Mouse (Mus musculus): ENCODE measurements at regions not wholly inside any gene's neighbourhood (a gene's known extent, or its start where the extent isn't known, plus 50 kb on each side); places are given as distances from the start of the nearest gene placed in this dataset.

- DNase-seq: no peak
These were observed 91.2 kb downstream of the Srek1 start for GRCm38 (mm10) chr13:103683169-103683568.

GRCm38 (mm10) chr13:103680740-103681139 lies 93.7 kb downstream of the Srek1 start:
- DNase-seq: no peak

GRCm38 (mm10) chr13:103680052-103680451 lies 94.4 kb downstream of the Srek1 start:
- no peak for DNase-seq

GRCm38 (mm10) chr13:103676831-103677230 lies 97.6 kb downstream of the Srek1 start:
- no peak for DNase-seq

- no peak for DNase-seq
These were observed 98.2 kb downstream of the Srek1 start for GRCm38 (mm10) chr13:103676221-103676620.

GRCm38 (mm10) chr13:103670611-103671010 lies 103.8 kb downstream of the Srek1 start:
- no peak for DNase-seq

GRCm38 (mm10) chr13:103669856-103670255 lies 104.6 kb downstream of the Srek1 start:
- no peak for DNase-seq

- no peak for DNase-seq
These were observed 106.7 kb downstream of the Srek1 start for GRCm38 (mm10) chr13:103667749-103668148.

- DNase-seq: peak in 1 of 2 experiments; percentile 36
These were observed 114.0 kb downstream of the Srek1 start for GRCm38 (mm10) chr13:103660248-103660996.

- no peak for DNase-seq
These were observed 118.4 kb downstream of the Srek1 start for GRCm38 (mm10) chr13:103655966-103656365.

GRCm38 (mm10) chr13:103653216-103653615 lies 121.2 kb downstream of the Srek1 start:
- DNase-seq: no peak

GRCm38 (mm10) chr13:103649383-103649782 lies 125.0 kb downstream of the Srek1 start:
- DNase-seq: no peak

- no peak for DNase-seq
These were observed 126.4 kb downstream of the Srek1 start for GRCm38 (mm10) chr13:103648016-103648415.

- peak; percentile 20 to 55 for DNase-seq
These were observed 128.4 kb downstream of the Srek1 start for GRCm38 (mm10) chr13:103646035-103646434.

GRCm38 (mm10) chr13:103643993-103644722 lies 130.2 kb downstream of the Srek1 start:
- peak; percentile 71 for DNase-seq

GRCm38 (mm10) chr13:103643486-103643885 lies 130.9 kb downstream of the Srek1 start:
- DNase-seq: no peak

- peak in 1 of 2 experiments; percentile 11 for DNase-seq
These were observed 131.6 kb downstream of the Srek1 start for GRCm38 (mm10) chr13:103642542-103643375.

GRCm38 (mm10) chr13:103638038-103638437 lies 136.4 kb downstream of the Srek1 start:
- DNase-seq: no peak

- DNase-seq: no peak
These were observed 137.0 kb downstream of the Srek1 start for GRCm38 (mm10) chr13:103637414-103637813.

- DNase-seq: no peak
These were observed 137.8 kb downstream of the Srek1 start for GRCm38 (mm10) chr13:103636595-103636994.

- no peak for DNase-seq
These were observed 150.6 kb downstream of the Srek1 start for GRCm38 (mm10) chr13:103623810-103624209.

- no peak for DNase-seq
These were observed 151.1 kb downstream of the Srek1 start for GRCm38 (mm10) chr13:103623319-103623718.

- no peak for DNase-seq
These were observed 152.1 kb downstream of the Srek1 start for GRCm38 (mm10) chr13:103622324-103622723.

All from kidney, postnatal 36 days (tissue).